Mouse (Mus musculus) G1E (cell line): Measurements from ENCODE around the gene Dock8.

Experiments
- CTCF ChIP-seq: IDR thresholded peaks from 2 replicates; pipeline ENCODE4 v1.5.1; 2012; ENCODE audit warnings: low read depth, low read length, inconsistent platforms, mixed read lengths
- POLR2AphosphoS5 ChIP-seq: IDR thresholded peaks from 2 replicates; pipeline ENCODE4 v1.6.1; 2012; ENCODE audit warnings: low read depth, low read length, inconsistent platforms; ENCODE audit not compliant: insufficient replicate concordance
- TAL1 ChIP-seq: conservative IDR thresholded peaks from 2 replicates; pipeline ENCODE4 v1.6.1; 2012; ENCODE audit warnings: low read depth, low read length, inconsistent platforms, mixed read lengths

- TF ChIP-seq POLR2AphosphoS5: no peak
- no peak for TF ChIP-seq CTCF
- TF ChIP-seq TAL1: no peak
Measured at GRCm38 (mm10) chr19:25162270-25162669, 162.9 kb downstream of the Dock8 start.
